Mouse (Mus musculus) heart, adult 2 months (tissue): ENCODE measurements at regions not wholly inside any gene's neighbourhood (a gene's known extent, or its start where the extent isn't known, plus 50 kb on each side); places are given as distances from the start of the nearest gene placed in this dataset.

Experiments
- DNase-seq, 2 experiments: peaks; one replicate each; pipeline ENCODE4 v3.0.0; 2021
- H3K27ac ChIP-seq: fragments of 200-600 bp; 2 replicates; pipeline ENCODE4 v1.8.1; 2022
- H3K27me3 ChIP-seq: fragments of 200-500 bp; 2 replicates; pipeline ENCODE4 v1.6.1; 2012; ENCODE audit warnings: mild to moderate bottlenecking, low read length, inconsistent platforms, mixed read lengths; ENCODE audit not compliant: control insufficient read depth, insufficient read depth
- H3K36me3 ChIP-seq: fragments of 200-500 bp; 2 replicates; pipeline ENCODE4 v1.6.1; 2012; ENCODE audit warnings: low read length, inconsistent platforms; ENCODE audit not compliant: control insufficient read depth, insufficient read depth
- H3K4me1 ChIP-seq: fragments of 200-500 bp; 2 replicates; pipeline ENCODE4 v1.6.1; 2011; ENCODE audit warnings: low read length; ENCODE audit not compliant: control insufficient read depth, insufficient read depth
- H3K4me3 ChIP-seq: fragments of 200-600 bp; 2 replicates; pipeline ENCODE4 v1.8.1; 2022
- H3K79me2 ChIP-seq: fragments of 200-500 bp; replicated peaks from 2 replicates; pipeline ENCODE4 v1.6.1; 2012; ENCODE audit warnings: mild to moderate bottlenecking, inconsistent platforms, low read length, moderate library complexity, mixed read lengths; ENCODE audit not compliant: control insufficient read depth, insufficient read depth
- H3K9ac ChIP-seq: fragments of 200-500 bp; 2 replicates; pipeline ENCODE4 v1.6.1; 2012; ENCODE audit warnings: low read depth, mild to moderate bottlenecking, control low read depth, inconsistent platforms, low read length, mixed read lengths
- CTCF ChIP-seq: fragments of 200-600 bp; IDR thresholded peaks from 2 replicates; pipeline ENCODE4 v1.8.1; 2022; ENCODE audit warnings: antibody characterized with exemption, mild to moderate bottlenecking, moderate library complexity
- EP300 ChIP-seq: fragments of 200-500 bp; IDR thresholded peaks from 2 replicates; pipeline ENCODE4 v1.6.1; 2011; ENCODE audit warnings: low read depth, low read length, control low read depth; ENCODE audit not compliant: insufficient read depth
- POLR2A ChIP-seq: fragments of 200-500 bp; IDR thresholded peaks from 2 replicates; pipeline ENCODE4 v1.6.1; 2011; ENCODE audit warnings: mild to moderate bottlenecking, low read depth, low read length, control low read depth; ENCODE audit not compliant: insufficient read depth
- WGBS: fragments of 180-500 bp; shearing (Covaris S2); methylation state at CpG from one replicate; pipeline ENCODE4 v1.1.7; 2018; 5-methylcytosine and 5-hydroxymethylcytosine counted together
- intact Hi-C: fragments of 180-260 bp; cut with DNase I; formaldehyde crosslinking; loops from one replicate; pipeline ENCODE4 v1.15.1; 2025

GRCm38 (mm10) chr6:140946720-140947119 is 217.6 kb downstream of the Gm11077 start:
- DNase-seq: no peak
- Histone ChIP-seq H3K36me3 (no peaks in the 10 kb centered on the region), H3K27ac (no peak overlapping the region), H3K27me3 (no peaks in the 10 kb centered on the region), H3K4me3 (no peak overlapping the region), H3K9ac (no peak overlapping the region), H3K79me2 (no peaks in the 10 kb centered on the region), H3K4me1 (no peaks in the 10 kb centered on the region)
- intact Hi-C loops: no loop called here
- TF ChIP-seq POLR2A (no peak), EP300 (no peak), CTCF (no peak)
- 59% methylated on average over 2 of the region's 2 CpGs for WGBS

- Histone ChIP-seq H3K27me3 (no peaks in the 10 kb centered on the region), H3K4me1 (peaks cover 1% of the 10 kb centered on the region), H3K9ac (no peak overlapping the region), H3K27ac (no peak overlapping the region), H3K36me3 (no peaks in the 10 kb centered on the region), H3K4me3 (no peak overlapping the region), H3K79me2 (no peaks in the 10 kb centered on the region)
- WGBS: 90% methylated on average over 6 of the region's 6 CpGs
- intact Hi-C loops: no loop called here
- no peak for TF ChIP-seq CTCF
- TF ChIP-seq POLR2A: no peak
- TF ChIP-seq EP300: no peak
- DNase-seq: no peak
Observed at GRCm38 (mm10) chr6:140950483-140950882, 221.4 kb downstream of the Gm11077 start.

- H3K27me3 ChIP-seq: no peaks in the 10 kb centered on the region
- H3K4me1 ChIP-seq: peaks cover 7% of the 10 kb centered on the region
- H3K9ac ChIP-seq: no peak overlapping the region
- no peaks in the 10 kb centered on the region for H3K36me3 ChIP-seq
- no peak for DNase-seq
- intact Hi-C loops: no loop called here
- no peak overlapping the region for H3K27ac ChIP-seq
- H3K4me3 ChIP-seq: no peak overlapping the region
- H3K79me2 ChIP-seq: no peaks in the 10 kb centered on the region
- no peak for TF ChIP-seq CTCF
- no peak for TF ChIP-seq POLR2A
- TF ChIP-seq EP300: no peak
Observed at GRCm38 (mm10) chr6:140953256-140953655, 224.2 kb downstream of the Gm11077 start.

- H3K9ac ChIP-seq: no peak overlapping the region
- 49% methylated on average over 1 of the region's 1 CpGs for WGBS
- no peak for TF ChIP-seq POLR2A
- no peak for TF ChIP-seq EP300
- TF ChIP-seq CTCF: no peak
- no peaks in the 10 kb centered on the region for H3K36me3 ChIP-seq
- no peak for DNase-seq
- intact Hi-C loops: no loop called here
- no peak overlapping the region for H3K27ac ChIP-seq
- H3K4me1 ChIP-seq: peaks cover 7% of the 10 kb centered on the region
- no peaks in the 10 kb centered on the region for H3K79me2 ChIP-seq
- H3K27me3 ChIP-seq: no peaks in the 10 kb centered on the region
- no peak overlapping the region for H3K4me3 ChIP-seq
Observed at GRCm38 (mm10) chr6:140953721-140954120, 224.6 kb downstream of the Gm11077 start.

GRCm38 (mm10) chr6:140955751-140956521 is 226.9 kb downstream of the Gm11077 start:
- Histone ChIP-seq H3K27me3 (no peaks in the 10 kb centered on the region), H3K79me2 (no peaks in the 10 kb centered on the region), H3K4me3 (0 out of 2 replicates have a peak overlapping the region, but pooled peaks have one; percentile 8), H3K9ac (peak overlapping the region; percentile 20; the same call in 1 of the 2 replicates), H3K27ac (peak overlapping the region; percentile 51), H3K4me1 (peaks cover 7% of the 10 kb centered on the region), H3K36me3 (no peaks in the 10 kb centered on the region)
- TF ChIP-seq POLR2A (no peak), CTCF (no peak), EP300 (no peak)
- peak; percentile 32 to 38 for DNase-seq
- WGBS: 30% methylated on average over 13 of the region's 13 CpGs
- intact Hi-C loops: no loop called here

GRCm38 (mm10) chr6:140956522-140956863 is 227.4 kb downstream of the Gm11077 start:
- H3K79me2 ChIP-seq: no peaks in the 10 kb centered on the region
- no peaks in the 10 kb centered on the region for H3K36me3 ChIP-seq
- TF ChIP-seq CTCF (no peak), EP300 (no peak), POLR2A (no peak)
- H3K4me3 ChIP-seq: no peak overlapping the region
- intact Hi-C loops: no loop called here
- WGBS: 61% methylated on average over 4 of the region's 4 CpGs
- H3K4me1 ChIP-seq: peaks cover 7% of the 10 kb centered on the region
- no peaks in the 10 kb centered on the region for H3K27me3 ChIP-seq
- DNase-seq: no peak
- no peak overlapping the region for H3K9ac ChIP-seq
- H3K27ac ChIP-seq: peak overlapping the region; percentile 51
